ENCODE assay signal across 10 mouse cellular contexts in genomic region chr9:97056541-97057338, GRCm38 (mm10). TPM values are rescaled to one million over a fixed set of nuclear protein-coding genes. Genes with fewer than 3 reads are reported as not detected.
A peak's percentile ranks its signal among the peaks of the same experiment; 100 is the strongest.
DNase-seq lines count a peak whose midpoint lies in the region; ATAC-seq lines count a peak whose summit lies in the region.
"Had no signal": no experiment of that assay in that cellular context is flagged by ENCODE, and none has a peak within 500 bp of the region (broad histone marks: within the 10 kb centered on the region; RNA-seq: fewer than 3 reads in every experiment).

No protein-coding gene starts in this region.

- peaks cover 6% of the 10 kb centered on the region; the same call in 1 of the 2 replicates for H3K27me3 ChIP-seq in limb, embryonic 13.5 days
- H3K27me3 ChIP-seq: neural tube, embryonic 13.5 days had no signal

- no peaks in the 10 kb centered on the region for H3K36me3 ChIP-seq in limb, embryonic 13.5 days
- H3K36me3 ChIP-seq: neural tube, embryonic 13.5 days had no signal

- peak; percentile 70; the same call in 1 of the 2 replicates for ATAC-seq in limb, embryonic 13.5 days (ENCODE audit: low FRiP score, low read depth)
- no peak for ATAC-seq in megakaryocyte progenitor cell, adult 5-6 weeks (replicated peaks; ENCODE audit: poor library complexity)
- no peak for ATAC-seq in CD4-positive, CD25-positive, alpha-beta regulatory T cell, adult 4 months

- peak; percentile 35 for DNase-seq in embryo, embryonic 10 days (ENCODE audit: low spot score)
- DNase-seq in embryo, embryonic 9.5 days (ENCODE audit: extremely low spot score), result no peak
- DNase-seq in testis, postnatal 10 days (ENCODE audit: low spot score), result peak; percentile 42
- DNase-seq in testis, postnatal 14 days (ENCODE audit: low spot score), result no peak
- no peak for DNase-seq in yolk sac, embryonic 10.5 days (ENCODE audit: low spot score)
- DNase-seq: kidney, adult 8-10 months had no signal

- no peak overlapping the region for H3K9ac ChIP-seq in limb, embryonic 13.5 days
- H3K9ac ChIP-seq: neural tube, embryonic 13.5 days had no signal

- peaks cover 9% of the 10 kb centered on the region for H3K4me1 ChIP-seq in limb, embryonic 13.5 days

- WGBS in limb, embryonic 13.5 days, result 35% methylated on average over 18 of the region's 18 CpGs

- no peak overlapping the region for H3K27ac ChIP-seq in limb, embryonic 13.5 days
- H3K27ac ChIP-seq: neural tube, embryonic 13.5 days had no signal

- H3K4me3 ChIP-seq in limb, embryonic 13.5 days, result peak overlapping the region; percentile 8
- H3K4me3 ChIP-seq: neural tube, embryonic 13.5 days had no signal

- peak overlapping the region; percentile 44 for H3K4me2 ChIP-seq in limb, embryonic 13.5 days (replicated peaks)
- H3K4me2 ChIP-seq: neural tube, embryonic 13.5 days had no signal

- H3K9me3 ChIP-seq in limb, embryonic 13.5 days, result no peaks in the 10 kb centered on the region
- H3K9me3 ChIP-seq: neural tube, embryonic 13.5 days had no signal

RNA-seq across cellular contexts. Expression of gene Spsb4, which starts 38.1 kb away (rescaled TPM):
- polyA plus RNA-seq in limb, embryonic 13.5 days (2015; fragmentation: Nextera tagmentation; extraction: Ambion mirVana), result 48.6 and 55.5 TPM in 2 replicates
- total RNA-seq in megakaryocyte progenitor cell, adult 5-6 weeks (2015), result 2.7 and 4.2 TPM in 2 replicates
- total RNA-seq in megakaryocyte progenitor cell, adult 5-6 weeks (2017), result 2.0 and 2.5 TPM in 2 replicates
- polyA plus RNA-seq in CD4-positive, CD25-positive, alpha-beta regulatory T cell, adult 4 months (2017; shearing (Covaris generic)), result not detected

RNA-seq across cellular contexts. Expression of gene Slc25a36, which starts 54.2 kb away (rescaled TPM):
- polyA plus RNA-seq in limb, embryonic 13.5 days (2015; fragmentation: Nextera tagmentation; extraction: Ambion mirVana), result 101 and 103 TPM in 2 replicates
- 60.7 and 64.4 TPM in 2 replicates for total RNA-seq in megakaryocyte progenitor cell, adult 5-6 weeks (2015)
- total RNA-seq in megakaryocyte progenitor cell, adult 5-6 weeks (2017), result 43.8 and 57.5 TPM in 2 replicates
- 10 to 100 TPM; 67.5 to 77.7 TPM for polyA plus RNA-seq in CD4-positive, CD25-positive, alpha-beta regulatory T cell, adult 4 months (2017; shearing (Covaris generic))

Comparison
In these comparisons a context has a peak if more than half of its experiments do, and no peak if none do; other contexts are left out.
1. DNase-seq: peak in embryo, embryonic 10 days (single experiment) and testis, postnatal 10 days (single experiment); none in embryo, embryonic 9.5 days (single experiment), testis, postnatal 14 days (single experiment) and yolk sac, embryonic 10.5 days (single experiment).
2. RNA of gene Spsb4, which starts 38.1 kb away (polyA plus RNA-seq): 48.6 to 55.5 TPM in limb, embryonic 13.5 days; not detected in CD4-positive, CD25-positive, alpha-beta regulatory T cell, adult 4 months; every median in the first group is over 10 times any median in the second.